Mouse (Mus musculus): ENCODE measurements around the gene Rbm48.

DNA sequence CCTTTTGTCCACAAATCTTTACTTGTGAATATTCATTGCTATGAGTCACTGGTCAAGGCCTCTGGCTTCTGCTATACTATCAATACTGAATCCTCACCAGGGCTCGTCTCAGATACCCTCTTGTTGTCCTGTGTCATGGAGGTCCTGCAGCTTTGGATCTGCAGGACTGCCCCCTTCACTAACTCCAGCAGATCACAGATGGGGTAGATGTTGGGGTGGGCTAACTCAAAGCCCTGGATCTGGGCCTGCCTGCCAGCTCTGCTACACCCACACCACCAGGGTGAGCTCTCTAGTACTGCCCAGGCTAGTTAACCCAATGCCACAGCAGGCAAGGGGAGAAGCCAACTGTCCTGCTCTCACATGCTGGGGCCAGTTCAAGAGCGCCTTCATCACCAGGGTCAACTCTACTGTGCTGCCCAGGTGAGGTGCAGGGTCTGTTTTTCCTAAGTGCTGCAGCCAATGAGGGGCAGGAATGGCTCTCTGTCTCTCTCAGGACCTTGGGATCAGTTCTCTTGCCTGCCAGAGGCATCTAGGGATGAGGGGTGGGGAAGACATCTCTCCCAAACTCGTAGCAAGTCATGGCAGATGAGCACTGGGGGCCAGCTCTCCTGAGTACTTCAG is 59.7 kb downstream of the Rbm48 start:
- TF ChIP-seq GATA1 (IDR thresholded peaks at IDR 0.05; ENCODE audit: borderline replicate concordance, low read length) (no peak), FLI1 (IDR thresholded peaks at IDR 0.05; ENCODE audit: low read length) (no peak)
